Mouse (Mus musculus): ENCODE data around the gene Gpr132. TPM values are rescaled to one million over a fixed set of nuclear protein-coding genes. Genes with fewer than 3 reads are reported as not detected.

Gpr132 gene
- total RNA-seq, 1 experiment from 2014 or later = 0.12 TPM

GRCm38 (mm10) chr12:112877073-112877576, 9.1 kb upstream of the Gpr132 start:
- DNase-seq = no peak

- DNase-seq = peak; percentile 70
Observed at GRCm38 (mm10) chr12:112876332-112877072, 8.5 kb upstream of the Gpr132 start.

DNA sequence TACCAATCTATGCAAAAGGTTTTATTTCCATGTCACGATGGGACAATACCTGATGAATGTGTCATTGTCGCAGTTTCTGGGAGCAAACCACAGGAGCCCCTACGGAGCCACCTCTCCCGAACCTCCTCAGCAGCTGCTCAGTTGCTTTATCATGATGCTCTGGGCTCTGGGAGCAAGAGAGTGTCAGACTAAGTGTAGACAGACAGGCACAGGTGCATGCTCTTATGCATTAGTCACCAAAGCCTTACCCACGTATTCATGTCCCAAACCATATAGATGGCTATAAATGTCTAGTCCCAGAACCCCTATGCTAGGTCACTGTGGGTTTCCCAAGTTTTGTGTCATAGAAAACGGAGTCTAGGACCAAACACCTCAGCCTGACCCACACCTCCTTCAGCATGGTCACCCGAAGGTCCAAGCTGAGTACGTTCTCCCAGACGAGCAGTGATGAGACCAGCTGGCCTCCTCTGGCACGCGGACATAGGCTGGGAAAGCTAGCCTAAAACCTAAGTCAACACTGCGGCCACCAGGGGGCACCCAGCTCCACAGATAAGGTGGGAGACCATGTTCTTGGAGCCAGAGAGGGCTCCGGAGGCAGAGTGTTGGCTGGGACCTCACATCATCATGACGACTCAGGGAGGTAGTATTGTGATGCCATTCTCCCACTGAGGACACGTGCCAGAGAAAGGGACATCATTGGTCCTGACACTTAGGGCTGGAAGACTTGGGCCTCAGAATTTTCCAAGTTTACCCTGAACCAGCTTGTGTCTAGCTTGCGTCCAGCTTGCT, 7.4 kb upstream of the Gpr132 start:
- DNase-seq = peak; percentile 94

DNA sequence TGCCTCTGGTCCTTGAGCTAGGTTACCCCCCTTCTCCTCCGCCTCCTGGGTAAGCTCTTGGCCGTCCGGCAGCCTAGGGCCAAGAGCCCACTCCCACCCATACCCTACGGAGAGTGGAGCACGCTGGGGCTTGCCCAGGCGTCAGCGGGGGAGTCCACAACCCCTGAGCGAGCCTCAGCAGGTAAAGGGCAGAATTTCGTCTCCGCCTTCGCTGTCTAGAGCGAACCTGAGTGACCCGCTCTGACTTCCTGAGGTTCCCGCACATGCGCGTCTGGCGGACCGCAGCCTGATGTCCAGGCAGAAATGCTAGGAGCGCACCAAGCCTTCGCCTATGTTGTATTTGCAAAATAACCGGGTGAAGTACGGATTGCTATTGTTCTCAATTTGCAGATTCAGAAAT, 6.2 kb upstream of the Gpr132 start:
- DNase-seq = no peak

DNA sequence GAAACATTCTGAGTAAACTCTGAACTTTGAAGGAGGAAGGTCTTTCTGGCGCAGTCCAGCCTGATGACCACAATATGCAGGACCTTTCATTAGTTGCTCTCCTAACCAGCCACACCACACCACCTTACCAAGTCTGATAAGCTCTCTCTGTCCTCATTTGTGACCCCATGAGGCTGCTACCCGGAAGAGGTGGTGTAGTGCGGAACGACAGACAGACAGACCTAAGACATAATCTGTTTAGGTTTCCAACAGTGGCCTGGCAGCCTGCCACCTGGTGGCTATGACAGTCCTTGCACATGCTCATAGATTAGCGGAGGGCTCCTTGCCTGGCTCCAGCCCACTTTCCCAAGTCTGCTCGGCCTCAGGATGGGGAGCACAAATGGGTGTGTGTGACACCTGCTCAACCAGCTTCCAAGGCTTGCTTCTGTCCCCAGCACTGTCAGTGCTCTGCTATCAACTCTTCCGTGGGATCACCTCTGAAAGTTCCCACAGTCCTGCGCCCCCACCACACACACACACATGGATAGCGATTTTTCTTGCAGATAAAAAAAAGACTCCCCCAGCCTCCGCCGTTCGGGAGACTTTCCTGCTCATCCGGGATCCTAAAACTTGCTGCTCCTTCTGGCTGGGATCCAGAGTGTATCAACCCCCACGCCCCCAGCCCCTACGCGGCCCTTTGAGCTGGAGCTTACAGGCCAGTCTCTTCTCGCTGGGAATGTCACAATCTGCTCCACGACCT, 5.6 kb upstream of the Gpr132 start:
- DNase-seq = peak; percentile 83

DNA sequence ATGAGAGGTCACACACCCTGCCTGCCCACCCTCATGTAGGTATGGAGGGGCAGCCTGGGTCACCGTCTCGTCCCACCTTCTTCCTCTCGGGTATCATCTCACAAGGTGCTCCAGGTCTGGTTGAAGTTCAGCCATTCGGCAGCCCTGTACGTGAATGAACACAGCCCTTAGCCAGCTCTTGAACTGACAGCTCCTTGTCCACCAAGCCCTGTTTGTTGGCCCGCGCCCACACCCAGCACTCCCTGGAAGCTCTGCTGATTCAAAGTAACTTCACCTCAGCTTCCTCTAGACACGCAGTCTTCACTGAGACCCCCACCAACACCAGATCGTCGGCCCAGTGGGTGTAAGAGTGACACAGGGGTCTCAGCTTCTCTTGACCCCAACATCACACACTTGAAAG, 5.0 kb upstream of the Gpr132 start:
- no peak for DNase-seq

DNA sequence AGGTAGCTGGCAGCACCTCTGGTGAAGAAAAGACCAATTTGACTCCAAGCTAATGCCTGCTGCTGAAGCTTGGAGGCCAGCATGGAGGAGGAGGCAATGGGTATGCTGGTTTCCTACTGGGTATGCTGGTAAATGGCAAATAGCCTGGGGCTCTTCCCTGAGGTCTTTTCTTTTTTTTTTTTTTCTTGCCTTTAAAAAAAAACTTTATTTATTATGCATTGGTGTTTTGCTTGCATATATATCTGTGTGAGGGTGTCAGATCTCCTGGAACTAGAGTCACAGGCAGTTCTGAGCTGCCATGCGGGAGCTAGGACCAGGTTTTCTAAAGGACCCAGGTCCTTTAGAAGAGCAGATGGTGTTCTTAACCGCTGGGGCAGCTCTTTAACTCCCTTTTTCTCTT, 3.2 kb upstream of the Gpr132 start:
- no peak for DNase-seq

- no peak for DNase-seq
Observed at GRCm38 (mm10) chr12:112870775-112871174, 2.7 kb upstream of the Gpr132 start.

DNA sequence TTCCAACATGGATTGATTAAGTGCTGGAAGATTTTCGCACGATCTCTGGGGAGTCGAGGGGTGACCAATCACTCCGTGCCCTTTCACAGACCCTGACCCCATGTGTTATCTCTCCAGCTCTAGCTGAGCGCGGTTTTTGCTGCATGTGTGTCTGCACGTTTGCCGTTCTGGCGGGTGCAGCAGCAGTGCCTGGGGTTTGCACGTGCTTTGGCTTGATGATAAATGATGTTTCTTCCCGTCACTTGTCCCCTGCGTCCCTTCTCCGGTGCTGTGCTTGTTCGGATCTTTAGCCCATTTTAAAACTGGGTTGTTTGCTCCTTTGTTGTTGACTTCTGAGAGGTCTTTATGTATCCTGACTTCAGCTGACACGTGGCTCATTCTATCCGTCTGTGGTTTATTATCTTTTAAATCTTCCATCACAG, 1.8 kb upstream of the Gpr132 start:
- no peak for DNase-seq

DNA sequence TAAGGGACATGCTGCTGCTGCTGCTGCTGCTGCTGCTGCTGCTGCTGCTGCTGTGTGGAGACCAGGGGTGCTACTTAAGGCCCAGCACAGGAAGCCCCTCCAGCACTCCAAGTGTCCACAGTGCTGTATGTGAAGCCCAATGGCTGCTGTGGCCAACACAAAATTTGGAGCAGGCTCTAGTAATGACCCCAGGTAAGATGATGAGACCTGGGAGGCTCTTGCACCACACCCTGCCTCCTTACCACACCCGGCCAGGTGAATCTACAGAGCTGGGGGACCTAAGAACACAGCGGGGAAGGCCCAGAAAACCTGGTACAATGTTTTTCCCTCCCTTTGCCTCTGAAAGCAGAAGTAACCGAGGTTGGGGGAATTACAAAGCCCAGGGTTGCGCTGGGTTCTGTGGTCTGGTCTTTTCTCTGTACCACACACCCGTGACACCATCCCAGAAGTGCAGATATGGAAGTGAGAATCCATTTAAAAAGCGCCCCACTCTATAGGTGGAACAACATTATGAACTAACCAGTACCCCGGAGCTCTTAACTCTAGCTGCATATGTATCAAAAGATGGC, 838 bp downstream of the Gpr132 start:
- no peak for DNase-seq

DNA sequence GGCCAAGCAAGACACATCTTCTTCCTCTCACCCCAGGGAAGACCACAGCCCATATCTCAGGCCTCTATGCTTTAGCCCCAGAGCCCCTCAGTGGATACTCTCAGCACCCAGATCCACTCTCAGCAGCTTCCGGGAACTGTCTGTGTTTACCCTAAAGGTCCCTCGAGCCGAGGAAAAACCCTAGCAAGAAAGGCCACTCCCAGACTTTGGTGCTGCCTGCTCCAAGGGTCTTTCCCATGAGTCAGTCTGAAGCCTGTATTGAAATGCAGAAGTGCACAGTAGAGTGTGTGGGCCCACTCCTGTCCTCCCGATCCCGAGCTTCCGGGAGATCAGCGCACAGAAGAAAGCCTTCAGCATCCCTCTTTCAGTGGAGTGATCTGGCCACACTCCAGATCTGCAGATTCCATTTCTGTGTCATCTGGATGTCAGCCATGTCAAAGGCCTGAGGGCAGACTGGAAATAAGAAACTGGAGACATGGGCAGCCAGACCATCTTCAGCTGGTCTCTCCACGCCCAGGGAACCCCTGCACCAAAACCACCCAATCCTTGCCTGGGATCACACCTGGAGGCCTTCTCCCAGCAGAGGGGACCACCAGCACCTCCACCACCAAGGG, 1.5 kb downstream of the Gpr132 start:
- peak; percentile 41 for DNase-seq

DNA sequence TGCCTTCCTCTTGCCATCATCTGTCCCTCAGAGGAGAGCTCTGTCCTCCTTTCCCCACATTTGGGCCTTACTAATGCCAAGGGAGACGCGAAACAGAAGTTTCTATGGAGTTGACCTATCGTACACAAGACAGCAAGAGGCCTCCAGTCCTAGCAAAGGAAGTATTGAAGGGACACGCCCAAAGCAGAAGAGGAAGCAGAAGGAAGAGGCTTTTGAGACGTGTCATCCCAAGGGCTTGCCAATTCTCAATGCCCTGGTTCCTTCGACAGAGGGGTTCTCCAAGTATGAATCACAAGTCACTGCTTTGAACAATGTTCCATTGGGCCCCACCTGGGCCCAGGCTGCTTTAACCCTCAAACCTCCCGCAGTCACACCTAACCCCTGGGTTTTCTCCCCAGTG, 3.2 kb downstream of the Gpr132 start:
- DNase-seq = no peak

- DNase-seq = no peak
Observed at GRCm38 (mm10) chr12:112861911-112862321, 6.1 kb downstream of the Gpr132 start.

DNA sequence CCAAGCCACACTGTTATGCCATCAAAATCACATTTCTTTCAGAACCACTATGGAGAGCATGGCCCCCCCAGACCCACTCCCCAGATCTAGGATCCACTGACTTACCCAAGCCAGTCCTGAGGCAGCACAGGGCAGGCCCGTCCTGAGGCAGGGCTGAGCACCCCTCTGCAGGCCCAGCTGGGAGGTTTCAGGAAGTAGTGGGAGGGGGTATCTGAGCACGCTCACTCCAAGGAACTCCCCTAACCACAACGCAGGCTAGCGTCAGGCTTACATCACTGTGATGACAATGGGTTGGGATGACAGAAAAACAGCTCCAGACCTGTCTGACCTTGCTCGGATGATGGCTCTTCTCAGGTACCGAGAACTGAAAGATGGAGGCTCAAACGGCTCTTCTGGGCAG, 7.3 kb downstream of the Gpr132 start:
- DNase-seq = no peak

GRCm38 (mm10) chr12:112859930-112860329, 8.1 kb downstream of the Gpr132 start:
- no peak for DNase-seq

DNA sequence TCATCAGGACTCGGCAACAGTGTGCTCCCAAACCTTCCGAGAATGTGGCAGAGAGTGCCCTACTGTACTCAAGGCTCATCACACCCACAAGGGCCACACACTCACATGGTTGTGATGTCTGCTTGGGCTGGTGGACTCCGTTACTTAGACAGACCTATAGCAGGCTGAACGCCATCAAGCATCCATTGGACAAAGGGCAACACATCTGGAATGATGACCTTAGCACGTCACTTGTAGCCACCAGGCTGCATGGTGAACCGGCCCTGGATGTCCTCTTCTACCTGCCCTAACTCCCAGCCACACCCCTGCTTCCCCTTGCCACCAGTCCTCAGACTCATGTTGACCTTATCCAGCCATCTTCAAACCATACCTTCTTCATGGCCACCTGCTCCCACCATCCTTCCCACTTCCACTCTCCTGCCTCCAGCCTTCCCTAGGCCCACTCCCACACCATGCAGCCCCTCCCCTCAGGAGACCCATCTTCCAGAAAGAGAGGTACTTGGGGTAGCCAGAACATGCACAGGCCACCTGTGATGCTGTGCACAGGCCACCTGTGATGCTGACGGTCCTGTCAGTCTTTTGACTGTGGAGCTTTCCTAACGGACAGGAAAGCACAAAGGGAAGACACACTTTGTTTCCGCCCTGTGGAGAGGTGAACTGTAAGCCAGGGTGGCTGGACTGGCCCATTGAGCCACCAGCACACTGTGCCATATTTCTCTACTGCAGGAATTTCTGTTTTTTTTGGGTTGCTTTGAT, 9.3 kb downstream of the Gpr132 start:
- DNase-seq = no peak

GRCm38 (mm10) chr12:112857021-112857925, 10.8 kb downstream of the Gpr132 start:
- DNase-seq = no peak

DNA sequence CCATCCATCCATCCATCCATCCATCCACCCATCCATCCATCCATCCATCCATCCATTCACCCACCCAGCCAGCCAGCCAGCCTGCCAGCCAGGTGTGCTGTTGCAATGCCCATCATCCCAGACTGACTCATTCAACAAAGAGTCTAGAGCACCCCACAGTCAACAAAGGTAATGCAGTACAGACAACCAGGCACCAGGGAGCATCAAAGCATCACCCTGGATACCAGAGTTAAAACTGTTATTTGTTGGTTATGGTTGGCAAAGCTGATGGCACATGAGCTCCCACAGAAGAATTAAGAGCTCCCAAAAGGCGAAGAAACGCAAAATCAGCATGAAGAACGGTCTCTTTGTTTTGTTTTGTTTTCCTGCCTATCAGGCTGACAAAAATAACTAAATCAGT, 11.7 kb downstream of the Gpr132 start:
- no peak for DNase-seq

DNA sequence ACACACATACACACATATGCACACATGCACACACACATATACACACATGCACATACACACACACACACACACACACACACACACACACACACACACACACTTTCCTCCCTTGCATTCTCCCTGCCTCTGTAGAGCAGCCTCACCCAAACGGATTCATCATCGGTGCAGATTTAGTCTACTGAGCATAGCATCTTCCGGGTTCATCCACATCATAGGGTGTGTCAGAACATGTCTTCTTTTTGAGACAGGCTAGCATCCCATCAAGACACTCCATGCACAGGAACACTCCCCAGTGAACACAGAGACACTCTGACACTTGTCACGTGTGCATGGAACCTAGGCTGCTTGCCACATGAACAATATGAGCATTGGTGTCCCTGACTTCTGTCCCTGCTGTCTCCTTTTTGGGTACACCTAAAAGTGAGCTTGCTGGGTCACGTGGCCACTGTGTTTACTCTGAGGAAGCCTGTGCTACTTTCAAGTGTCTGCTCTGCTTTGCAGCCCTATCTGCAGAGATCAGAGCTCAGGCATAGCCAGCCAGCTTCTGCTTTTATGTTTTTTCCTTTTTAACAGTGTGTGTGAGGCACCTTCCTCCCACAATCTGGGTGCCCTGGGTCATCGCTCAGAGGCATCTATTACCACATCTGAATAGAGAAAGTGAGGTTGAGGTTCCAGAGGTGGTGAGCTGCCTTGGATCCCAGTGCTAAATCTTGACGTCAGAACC, 13.3 kb downstream of the Gpr132 start:
- no peak for DNase-seq

Measured in adrenal gland, postnatal 25 days (tissue).